In the genomic region with DNA sequence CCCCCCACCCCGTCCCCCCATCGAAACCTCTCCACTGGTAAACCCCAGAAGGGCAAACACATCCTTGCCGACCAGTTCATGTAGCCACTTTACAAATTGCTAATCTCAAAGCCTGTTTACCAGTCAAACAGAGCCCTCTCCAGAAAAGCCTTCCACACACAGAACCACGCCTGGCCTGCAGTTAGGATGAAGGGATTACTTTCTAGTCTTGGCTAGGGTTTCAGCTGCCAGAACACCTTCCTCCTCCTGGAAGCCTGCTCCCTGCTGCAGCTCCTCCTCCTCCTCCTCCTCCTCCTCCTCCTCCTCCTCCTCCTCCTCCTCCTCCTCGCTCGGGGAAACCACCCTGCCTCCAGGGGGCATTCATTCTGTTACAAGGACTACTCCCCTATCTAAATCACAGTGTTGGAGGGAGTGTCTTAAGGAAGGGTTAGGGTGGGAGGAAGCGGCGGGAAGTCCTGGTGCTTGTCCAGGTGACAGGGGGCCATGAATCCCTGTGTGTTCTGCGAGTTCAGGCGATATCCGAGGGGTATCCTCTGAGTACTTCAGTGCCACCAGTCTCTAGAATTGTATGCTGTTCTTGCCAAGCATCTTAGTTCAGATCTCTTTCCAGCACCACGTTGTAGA, we compare ENCODE assay signal across 20 mouse cellular contexts.
DNase-seq lines count a peak whose midpoint lies in the region; ATAC-seq lines count a peak whose summit lies in the region.
"Had no signal": no experiment of that assay in that cellular context is flagged by ENCODE, and none has a peak within 500 bp of the region (broad histone marks: within the 10 kb centered on the region; RNA-seq: fewer than 3 reads in every experiment).

No protein-coding gene starts in this region.

- H3K9ac ChIP-seq in kidney, embryonic 14.5 days (ENCODE audit: low read depth, low read length): no peak overlapping the region
- no peak overlapping the region for H3K9ac ChIP-seq in lung, embryonic 16.5 days (ENCODE audit: low read length)
- H3K9ac ChIP-seq in intestine, embryonic 16.5 days (ENCODE audit: low read depth, low read length): no peak overlapping the region
- H3K9ac ChIP-seq: embryonic facial prominence, embryonic 13.5 days; forebrain, postnatal 0 days; hindbrain, embryonic 14.5 days; liver, embryonic 15.5 days had no signal

- H3K4me3 ChIP-seq in kidney, embryonic 14.5 days (ENCODE audit: low read length): no peak overlapping the region
- H3K4me3 ChIP-seq in lung, embryonic 16.5 days (ENCODE audit: low read length): no peak overlapping the region
- peak overlapping the region; percentile 30; the same call in 1 of the 2 replicates for H3K4me3 ChIP-seq in intestine, embryonic 16.5 days (ENCODE audit: low read length)
- H3K4me3 ChIP-seq: embryonic facial prominence, embryonic 13.5 days; gastrocnemius, adult 2 months; left cerebral cortex, adult 2 months; liver, embryonic 15.5 days had no signal

- ATAC-seq in kidney, embryonic 14.5 days (ENCODE audit: low FRiP score, low TSS enrichment): 0 out of 2 replicates have a peak, but pooled peaks have one; percentile 49
- ATAC-seq in lung, embryonic 16.5 days (ENCODE audit: low read depth): peak; percentile 56
- peak; percentile 61 for ATAC-seq in intestine, embryonic 16.5 days
- ATAC-seq: forebrain, postnatal 0 days; Patski had no signal

- H3K27ac ChIP-seq in kidney, embryonic 14.5 days (ENCODE audit: low read depth, low read length): no peak overlapping the region
- H3K27ac ChIP-seq in lung, embryonic 16.5 days (ENCODE audit: low read length): no peak overlapping the region
- no peak overlapping the region for H3K27ac ChIP-seq in intestine, embryonic 16.5 days (ENCODE audit: low read length)
- H3K27ac ChIP-seq: embryonic facial prominence, embryonic 13.5 days; gastrocnemius, adult 2 months; hindbrain, embryonic 14.5 days; left cerebral cortex, adult 2 months; liver, embryonic 15.5 days had no signal

- no peaks in the 10 kb centered on the region for H3K4me1 ChIP-seq in kidney, embryonic 14.5 days (ENCODE audit: control insufficient read depth, insufficient read depth, low read length)
- H3K4me1 ChIP-seq in lung, embryonic 16.5 days (replicated peaks; ENCODE audit: control insufficient read depth, insufficient read depth, low read length): 0 out of 2 replicates have a peak, but pooled peaks cover 2% of the 10 kb centered on the region
- no peaks in the 10 kb centered on the region for H3K4me1 ChIP-seq in intestine, embryonic 16.5 days (ENCODE audit: control insufficient read depth, insufficient read depth, low read length)
- H3K4me1 ChIP-seq: embryonic facial prominence, embryonic 13.5 days; liver, embryonic 15.5 days had no signal

- H3K36me3 ChIP-seq in kidney, embryonic 14.5 days (ENCODE audit: control insufficient read depth, insufficient read depth, low read length): no peaks in the 10 kb centered on the region
- no peaks in the 10 kb centered on the region for H3K36me3 ChIP-seq in lung, embryonic 16.5 days (ENCODE audit: control insufficient read depth, insufficient read depth, low read length)
- no peaks in the 10 kb centered on the region for H3K36me3 ChIP-seq in intestine, embryonic 16.5 days (ENCODE audit: control insufficient read depth, insufficient read depth, low read length)
- H3K36me3 ChIP-seq: embryonic facial prominence, embryonic 13.5 days; liver, embryonic 15.5 days had no signal

- WGBS in kidney, embryonic 14.5 days: 27% methylated on average over 12 of the region's 12 CpGs
- WGBS in lung, embryonic 16.5 days: 13% methylated on average over 10 of the region's 12 CpGs
- 18% methylated on average over 10 of the region's 12 CpGs for WGBS in intestine, embryonic 16.5 days

- H3K4me2 ChIP-seq in kidney, embryonic 14.5 days (replicated peaks; ENCODE audit: low read depth, low read length): no peak overlapping the region
- H3K4me2 ChIP-seq in lung, embryonic 16.5 days (ENCODE audit: low read depth, low read length): peak overlapping the region; percentile 35; the same call in 1 of the 2 replicates
- peak overlapping the region; percentile 40 for H3K4me2 ChIP-seq in intestine, embryonic 16.5 days (ENCODE audit: low read depth, low read length)
- H3K4me2 ChIP-seq: embryonic facial prominence, embryonic 13.5 days; hindbrain, embryonic 14.5 days; liver, embryonic 15.5 days had no signal

- intact Hi-C loops in gastrocnemius, postnatal 14 days (cut with DNase I; ENCODE audit: low total_unique reads): no loop called here
- intact Hi-C loops in left cerebral cortex, postnatal 4 days (cut with DNase I): no loop called here

- H3K9me3 ChIP-seq in kidney, embryonic 14.5 days (ENCODE audit: control insufficient read depth, low read length): no peaks in the 10 kb centered on the region
- no peaks in the 10 kb centered on the region for H3K9me3 ChIP-seq in lung, embryonic 16.5 days (ENCODE audit: control insufficient read depth, low read length)
- H3K9me3 ChIP-seq in intestine, embryonic 16.5 days (ENCODE audit: control insufficient read depth, low read length): no peaks in the 10 kb centered on the region
- H3K9me3 ChIP-seq: embryonic facial prominence, embryonic 13.5 days; liver, embryonic 15.5 days had no signal

- H3K27me3 ChIP-seq in kidney, embryonic 14.5 days (ENCODE audit: control insufficient read depth, insufficient read depth, low read length): no peaks in the 10 kb centered on the region
- H3K27me3 ChIP-seq in lung, embryonic 16.5 days (ENCODE audit: control insufficient read depth, insufficient read depth, low read depth, low read length): no peaks in the 10 kb centered on the region
- no peaks in the 10 kb centered on the region for H3K27me3 ChIP-seq in intestine, embryonic 16.5 days (replicated peaks; ENCODE audit: control insufficient read depth, insufficient read depth, low read length)
- H3K27me3 ChIP-seq: embryonic facial prominence, embryonic 13.5 days; liver, embryonic 15.5 days; Patski had no signal

- DNase-seq in kidney, postnatal 36 days: no peak
- DNase-seq in lung, postnatal 10 days: no peak
- DNase-seq in gastrocnemius, postnatal 14 days: no peak
- no peak for DNase-seq in left cerebral cortex, postnatal 4 days
- DNase-seq: adrenal gland, postnatal 36 days; cerebellum, adult 8-10 months; forebrain, postnatal 0 days; gastrocnemius, adult 2 months; heart, adult 18-20 months; heart, postnatal 10 days; kidney, adult 8-10 months; thymus, postnatal 14 days had no signal
